Mouse (Mus musculus): ENCODE measurements around the gene Myo5a. TPM values are rescaled to one million over a fixed set of nuclear protein-coding genes. Genes with fewer than 3 reads are reported as not detected.

Gene Myo5a
- 42.6 and 44.7 TPM in 2 replicates for polyA plus RNA-seq (2015; fragmentation: Nextera tagmentation; extraction: Ambion mirVana)

DNA sequence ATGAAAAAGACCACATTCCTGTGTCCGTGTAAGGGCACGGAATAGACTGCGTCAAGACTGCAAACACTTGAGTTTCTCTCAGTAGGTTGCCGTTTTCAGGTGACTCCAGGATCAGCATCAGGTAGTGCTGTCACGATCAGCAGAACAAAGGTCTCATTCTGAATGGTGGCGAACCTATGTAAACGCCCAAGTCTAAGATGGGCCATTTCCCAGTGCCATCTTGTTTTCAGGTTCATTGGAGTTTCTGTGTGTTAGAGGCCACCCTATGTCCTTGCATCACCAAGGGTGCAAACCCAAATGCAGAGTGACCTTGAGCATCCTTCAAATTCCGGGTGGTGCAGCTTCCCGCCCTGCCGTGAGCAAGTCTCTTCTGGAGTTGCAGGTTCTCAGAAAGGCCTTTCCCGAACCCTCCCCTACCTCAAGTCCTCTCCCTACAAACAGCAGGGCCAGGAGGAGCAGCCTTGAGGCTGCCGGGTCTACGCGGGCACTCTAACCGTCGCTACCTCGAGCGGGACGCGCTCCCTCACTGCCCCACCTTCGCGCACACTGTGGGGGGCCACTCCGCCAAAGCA is at the start of gene Myo5a:
Gene Myo5a (plus strand): TSS at position 559 of the 572 bp plus-strand sequence.

DNA sequence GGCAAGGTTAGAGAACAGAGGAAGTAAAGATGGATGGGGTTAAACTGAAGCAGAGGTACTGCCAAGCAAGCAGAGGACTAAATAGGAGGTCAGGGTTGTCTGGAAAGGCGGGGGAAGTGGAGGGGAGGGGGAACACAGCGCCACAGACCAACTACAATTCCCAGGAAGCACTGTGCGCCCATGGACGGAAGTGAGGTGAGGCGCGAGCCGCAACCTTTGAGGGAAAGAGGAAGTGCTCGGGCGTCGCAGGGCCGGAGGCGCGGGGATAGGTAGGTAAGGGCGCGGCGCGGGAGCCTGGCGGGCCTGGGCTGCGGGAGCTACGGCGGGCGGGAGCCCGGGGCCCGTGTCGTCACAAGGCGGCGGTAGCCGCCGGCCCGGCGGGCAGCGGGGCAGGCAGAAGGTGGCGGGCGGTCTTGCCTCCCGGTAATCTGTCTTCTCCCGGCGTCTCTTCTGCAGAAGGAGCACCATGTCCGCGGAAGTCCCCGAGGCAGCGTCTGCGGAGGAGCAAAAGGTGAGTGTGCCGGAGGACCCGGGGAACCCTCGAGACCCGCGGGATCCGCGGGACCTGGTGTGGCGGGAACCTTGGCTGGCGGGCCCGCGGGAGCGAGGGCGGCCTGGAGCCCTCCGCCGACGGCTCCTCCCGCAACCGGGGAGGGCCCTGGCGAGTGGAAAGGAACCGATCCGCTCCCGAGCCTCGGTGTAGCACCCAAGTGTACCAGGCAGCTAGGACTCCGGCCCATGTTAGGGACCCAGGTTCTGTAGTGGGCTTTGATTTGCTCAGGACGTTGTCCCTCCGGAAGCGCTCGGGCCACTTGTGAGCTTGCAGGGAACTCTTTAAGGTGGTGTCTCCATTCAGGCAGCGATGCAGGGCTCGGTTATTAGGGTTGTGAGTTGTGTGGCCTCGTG is 33.1 kb upstream of the Myo5a start, which contains the start of gene Arpp19:
Gene Arpp19 (plus strand): TSS at position 164 of the 906 bp plus-strand sequence.

DNA sequence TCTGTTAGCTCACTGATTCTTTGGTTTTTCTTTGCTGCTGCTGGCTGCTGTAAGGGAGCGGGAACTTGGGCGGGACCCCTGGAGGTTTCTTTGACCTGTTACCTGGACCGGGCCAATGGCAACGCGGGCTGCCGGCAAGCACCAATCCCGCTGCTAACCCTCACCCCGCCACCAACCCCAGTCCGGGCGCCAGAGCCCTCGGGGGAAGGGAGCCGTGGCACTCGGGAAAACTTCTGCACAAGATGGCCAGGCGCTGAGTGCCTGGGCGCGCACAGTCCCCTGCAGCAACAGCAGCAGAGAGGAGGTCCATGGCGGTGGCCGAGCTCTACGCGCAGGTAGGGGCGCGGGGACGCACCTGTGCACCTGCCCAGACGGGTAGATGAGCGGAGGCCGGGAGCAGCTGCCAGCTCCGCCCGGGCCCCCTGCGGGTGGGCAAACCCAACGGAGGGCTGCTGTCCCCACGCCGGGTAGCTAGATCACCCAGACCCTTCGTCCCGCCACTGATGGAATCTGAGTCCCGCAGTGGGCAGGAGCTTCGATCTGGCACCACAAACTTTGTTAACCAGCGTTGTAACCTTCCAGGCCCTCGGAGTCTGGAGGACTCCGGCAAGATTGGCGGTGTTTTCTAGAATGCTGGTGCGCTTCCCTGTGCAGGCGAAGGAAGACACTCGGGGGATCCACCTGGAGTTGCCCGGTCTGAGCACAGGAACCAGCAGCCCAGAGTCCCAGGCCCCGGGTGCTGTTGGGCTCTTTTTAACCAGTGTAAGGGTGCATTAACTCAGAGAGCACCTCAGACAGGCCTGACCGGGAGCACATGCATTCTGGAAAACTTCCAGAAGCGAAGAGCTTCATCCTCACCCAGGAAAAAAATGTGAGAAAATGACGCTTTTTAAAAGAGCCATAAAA is 161.3 kb downstream of the Myo5a start, which contains the start of gene Myo5c:
Gene Myo5c (plus strand): TSS at position 180 of the 906 bp plus-strand sequence.

Other genes with a start within 250 kb of the Myo5a start
- 1.1 and 1.9 TPM in 2 replicates for gene Onecut1, start 209.1 kb upstream of the Myo5a start, polyA plus RNA-seq (2015; fragmentation: Nextera tagmentation; extraction: Ambion mirVana)
- gene Fam214a, start 118.1 kb upstream of the Myo5a start, polyA plus RNA-seq (2015; fragmentation: Nextera tagmentation; extraction: Ambion mirVana): 14.3 and 15.6 TPM in 2 replicates
- gene Arpp19, start 33.4 kb upstream of the Myo5a start, polyA plus RNA-seq (2015; fragmentation: Nextera tagmentation; extraction: Ambion mirVana): 176 and 186 TPM in 2 replicates
- gene Myo5c, start 161.0 kb downstream of the Myo5a start, polyA plus RNA-seq (2015; fragmentation: Nextera tagmentation; extraction: Ambion mirVana): 0.32 and 0.52 TPM in 2 replicates
- gene Gnb5, start 235.3 kb downstream of the Myo5a start, polyA plus RNA-seq (2015; fragmentation: Nextera tagmentation; extraction: Ambion mirVana): 114 and 118 TPM in 2 replicates